Mouse (Mus musculus) monocyte, adult 2 months (primary cell): Measurements from ENCODE around the gene Dennd6b.

ENCODE experiments used
- DNase-seq, 2 experiments: peaks; one replicate each; pipeline ENCODE4 v3.0.0; 2022; ENCODE audit warnings: low spot score in 2 of 2, low read depth in 1 of 2

The Dennd6b gene

DNA sequence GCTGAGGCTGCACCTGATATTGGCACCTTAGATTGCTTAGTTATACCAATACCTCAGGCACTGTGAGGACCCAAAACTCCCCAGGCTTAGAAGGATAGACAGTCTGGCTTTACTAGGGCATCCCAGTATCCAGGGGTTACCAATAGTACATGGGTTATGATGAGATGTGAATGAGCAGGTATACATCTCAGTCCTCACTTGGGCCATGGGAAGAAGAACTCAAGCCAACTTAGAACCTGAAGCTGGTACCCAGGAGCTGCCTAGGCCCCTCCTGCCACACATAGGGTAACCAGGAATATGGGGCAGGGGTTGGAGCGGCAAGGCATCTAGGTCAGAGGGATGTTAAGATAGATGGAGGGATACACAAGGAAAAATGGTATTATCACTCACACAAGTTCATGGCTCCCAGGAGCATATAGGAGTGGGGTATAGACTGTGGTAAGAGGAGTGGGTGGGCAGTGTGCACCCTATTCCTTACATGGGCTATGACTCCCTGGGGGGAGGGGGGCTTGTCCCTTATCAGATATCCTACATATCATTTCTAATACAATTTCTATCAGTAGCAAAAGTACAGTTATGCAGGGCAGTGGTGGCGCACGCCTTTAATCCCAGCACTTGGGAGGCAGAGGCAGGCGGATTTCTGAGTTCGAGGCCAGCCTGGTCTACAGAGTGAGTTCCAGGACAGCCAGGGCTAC, 59.7 kb downstream of the Dennd6b start:
- DNase-seq: no peak
